Mouse (Mus musculus) brain, embryonic 14.5 days (tissue): ENCODE measurements around the gene Pdcd1lg2.

Source experiments
- CTCF ChIP-seq: fragments of 200-500 bp; IDR thresholded peaks from 2 replicates; pipeline ENCODE4 v1.5.1; 2012; ENCODE audit warnings: inconsistent platforms, mild to moderate bottlenecking, moderate library complexity, borderline replicate concordance; ENCODE audit not compliant: insufficient read depth, insufficient read length; ENCODE audit errors: extremely low read depth
- POLR2A ChIP-seq: fragments of 200-500 bp; IDR thresholded peaks from 2 replicates; pipeline ENCODE4 v1.6.1; 2012; ENCODE audit warnings: mild to moderate bottlenecking, inconsistent platforms, borderline replicate concordance; ENCODE audit not compliant: poor library complexity, insufficient read depth, insufficient read length, severe bottlenecking; ENCODE audit errors: extremely low read depth

- TF ChIP-seq CTCF (no peak), POLR2A (no peak)
These were observed 83.7 kb downstream of the Pdcd1lg2 start for GRCm38 (mm10) chr19:29494454-29494853.
